Mouse (Mus musculus): ENCODE measurements at regions not wholly inside any gene's neighbourhood (a gene's known extent, or its start where the extent isn't known, plus 50 kb on each side); places are given as distances from the start of the nearest gene placed in this dataset.
A peak's percentile ranks its signal among the peaks of the same experiment; 100 is the strongest.

GRCm38 (mm10) chr11:19670853-19671530, 253.2 kb upstream of the Spred2 start:
- no peak for DNase-seq (ENCODE audit: low spot score)

GRCm38 (mm10) chr11:19673012-19673411, 251.2 kb upstream of the Spred2 start:
- no peak for DNase-seq (ENCODE audit: low spot score)

GRCm38 (mm10) chr11:19676514-19676913, 247.7 kb upstream of the Spred2 start:
- no peak for DNase-seq (ENCODE audit: low spot score)

- no peak for DNase-seq (ENCODE audit: low spot score)
Measured at GRCm38 (mm10) chr11:19679041-19679440, 245.1 kb upstream of the Spred2 start.

- no peak for DNase-seq (ENCODE audit: low spot score)
Measured at GRCm38 (mm10) chr11:19679669-19680068, 244.5 kb upstream of the Spred2 start.

GRCm38 (mm10) chr11:19701198-19701597, 223.0 kb upstream of the Spred2 start:
- DNase-seq (ENCODE audit: low spot score): no peak

GRCm38 (mm10) chr11:19708821-19709220, 215.4 kb upstream of the Spred2 start:
- DNase-seq (ENCODE audit: low spot score): no peak

GRCm38 (mm10) chr11:19709337-19709736, 214.8 kb upstream of the Spred2 start:
- DNase-seq (ENCODE audit: low spot score): no peak

GRCm38 (mm10) chr11:19713091-19713490, 211.1 kb upstream of the Spred2 start:
- DNase-seq (ENCODE audit: low spot score): no peak

- no peak for DNase-seq (ENCODE audit: low spot score)
Measured at GRCm38 (mm10) chr11:19713597-19713996, 210.6 kb upstream of the Spred2 start.

GRCm38 (mm10) chr11:19714211-19714610, 210.0 kb upstream of the Spred2 start:
- no peak for DNase-seq (ENCODE audit: low spot score)

- no peak for DNase-seq (ENCODE audit: low spot score)
Measured at GRCm38 (mm10) chr11:19714888-19715595, 209.1 kb upstream of the Spred2 start.

- DNase-seq (ENCODE audit: low spot score): no peak
Measured at GRCm38 (mm10) chr11:19718165-19718564, 206.0 kb upstream of the Spred2 start.

- DNase-seq (ENCODE audit: low spot score): no peak
Measured at GRCm38 (mm10) chr11:19729031-19729430, 195.1 kb upstream of the Spred2 start.

GRCm38 (mm10) chr11:19730747-19731146, 193.4 kb upstream of the Spred2 start:
- DNase-seq (ENCODE audit: low spot score): no peak

GRCm38 (mm10) chr11:19736076-19736475, 188.1 kb upstream of the Spred2 start:
- no peak for DNase-seq (ENCODE audit: low spot score)

GRCm38 (mm10) chr11:19736926-19737325, 187.2 kb upstream of the Spred2 start:
- no peak for DNase-seq (ENCODE audit: low spot score)

GRCm38 (mm10) chr11:19737331-19737730, 186.8 kb upstream of the Spred2 start:
- peak; percentile 42 for DNase-seq (ENCODE audit: low spot score)

GRCm38 (mm10) chr11:19737807-19738206, 186.4 kb upstream of the Spred2 start:
- no peak for DNase-seq (ENCODE audit: low spot score)

GRCm38 (mm10) chr11:19739527-19740151, 184.5 kb upstream of the Spred2 start:
- no peak for DNase-seq (ENCODE audit: low spot score)

GRCm38 (mm10) chr11:19740562-19740961, 183.6 kb upstream of the Spred2 start:
- no peak for DNase-seq (ENCODE audit: low spot score)

- no peak for DNase-seq (ENCODE audit: low spot score)
Measured at GRCm38 (mm10) chr11:19747097-19747972, 176.8 kb upstream of the Spred2 start.

Measured in adipocyte (in vitro differentiated cells).